Mouse (Mus musculus) CD8-positive naive resting alpha-beta T cell, adult 2 months (primary cell): ENCODE results near the gene Slc9a9.

Experiments
- DNase-seq, 2 experiments: peaks; one replicate each; pipeline ENCODE4 v3.0.0; 2022; ENCODE audit warnings: low read depth in 2 of 2, low spot score in 2 of 2

The Slc9a9 gene

DNA sequence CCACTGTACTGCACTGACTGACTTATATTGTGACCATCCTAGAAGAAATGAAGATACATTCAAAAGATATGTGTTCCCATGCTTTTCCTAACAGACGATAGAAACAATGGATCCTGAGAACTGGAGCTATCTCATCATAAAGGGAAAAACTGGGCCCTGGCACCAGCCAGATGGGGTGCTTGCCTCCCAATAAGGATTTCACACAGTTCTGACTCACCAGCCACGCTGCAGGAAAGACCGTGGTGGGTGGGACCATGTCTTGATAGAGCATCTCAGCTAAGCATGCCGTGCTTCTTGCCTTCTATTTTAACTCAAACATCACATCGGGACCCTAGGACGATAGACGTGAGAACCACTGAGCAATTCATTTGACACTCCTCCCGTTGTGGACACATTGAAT is 60.7 kb downstream of the Slc9a9 start:
- DNase-seq, result no peak

DNA sequence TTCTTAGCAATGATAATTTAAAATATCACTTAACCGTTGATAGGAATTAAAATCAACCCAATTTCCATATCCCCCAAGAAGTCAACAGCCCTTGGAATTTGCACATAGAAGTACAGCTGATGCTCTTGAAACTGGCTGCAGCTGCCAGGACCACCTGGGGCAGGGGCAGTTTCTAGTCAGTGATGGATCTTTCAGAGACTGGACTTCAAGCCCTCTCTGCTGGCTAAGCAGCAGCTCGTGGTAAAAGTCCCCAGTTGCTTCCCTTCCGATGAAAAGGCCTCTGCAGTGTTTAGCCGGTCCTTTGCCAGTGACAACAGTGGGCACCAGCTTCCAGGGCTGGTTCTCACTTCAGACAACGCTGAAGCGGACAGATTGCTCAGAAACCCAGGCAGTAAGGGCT is 62.4 kb downstream of the Slc9a9 start:
- no peak for DNase-seq

DNA sequence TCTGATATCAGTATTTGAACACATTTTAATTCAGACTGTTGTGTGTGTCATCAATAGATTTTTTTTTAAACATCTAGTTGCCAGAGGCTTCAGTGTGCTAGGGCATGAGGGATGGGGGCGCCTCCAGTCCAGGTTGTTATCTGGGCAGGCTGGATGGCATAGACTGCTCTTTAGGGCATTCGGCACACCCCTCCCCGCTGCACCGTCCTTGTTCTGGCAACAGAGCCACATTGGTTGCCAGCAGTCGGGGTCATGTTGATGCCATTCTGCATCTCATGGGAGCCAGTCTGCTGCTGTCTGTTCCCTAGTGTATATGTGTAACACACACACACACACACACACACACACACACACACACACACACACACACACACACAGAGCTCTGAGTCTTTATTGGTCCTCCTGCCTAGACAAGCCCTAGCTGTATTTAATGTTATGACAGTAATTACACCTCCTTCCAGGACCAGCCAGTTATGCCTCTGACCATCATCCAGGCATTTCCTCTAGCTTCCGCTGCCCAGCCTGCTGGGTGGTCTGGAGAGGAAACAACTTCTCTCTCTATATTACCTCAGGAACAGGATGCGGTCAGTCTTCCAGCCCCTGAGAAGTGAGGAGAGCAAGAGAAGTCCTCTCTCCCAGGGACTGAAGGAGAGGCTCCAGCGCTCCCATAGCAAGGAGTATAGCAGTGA is 63.0 kb downstream of the Slc9a9 start:
- DNase-seq, result no peak

DNA sequence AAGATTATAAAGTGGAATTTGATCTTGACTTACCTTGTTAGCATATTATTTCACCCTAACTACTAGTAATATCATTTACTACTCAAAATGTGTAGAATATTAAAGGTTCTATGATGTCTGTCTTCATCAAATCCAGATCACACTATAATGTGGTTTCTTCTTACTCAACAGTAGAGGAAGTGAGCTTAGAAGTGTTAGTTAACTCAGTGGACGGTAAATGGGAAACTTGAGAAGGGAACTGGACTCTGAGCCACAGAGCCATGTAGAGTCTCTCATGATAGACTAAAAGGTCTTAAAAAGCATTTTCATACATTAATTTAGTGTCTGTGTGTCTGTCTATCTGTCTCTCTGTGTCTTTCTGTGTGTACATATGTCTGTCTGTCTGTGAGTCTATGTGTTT is 64.6 kb downstream of the Slc9a9 start:
- no peak for DNase-seq

DNA sequence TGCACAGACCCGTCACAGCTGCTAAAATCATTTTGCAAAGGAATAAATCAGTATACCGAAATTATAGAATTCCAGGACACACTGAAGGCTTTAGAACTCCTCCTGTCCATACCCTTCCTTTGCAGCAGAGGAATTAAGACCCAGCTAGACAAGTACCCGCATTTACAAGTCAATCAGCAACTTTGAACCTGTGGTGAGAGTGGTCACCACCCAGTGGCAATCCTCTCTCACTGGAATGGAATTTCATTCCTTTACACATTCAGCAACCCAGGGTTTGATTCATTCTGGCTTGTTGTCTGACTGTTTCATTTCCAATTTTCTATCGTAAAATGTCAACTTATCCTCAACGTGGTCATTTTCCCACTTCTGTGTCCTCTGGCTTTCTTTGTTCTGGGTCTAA is 67.5 kb downstream of the Slc9a9 start:
- no peak for DNase-seq

DNA sequence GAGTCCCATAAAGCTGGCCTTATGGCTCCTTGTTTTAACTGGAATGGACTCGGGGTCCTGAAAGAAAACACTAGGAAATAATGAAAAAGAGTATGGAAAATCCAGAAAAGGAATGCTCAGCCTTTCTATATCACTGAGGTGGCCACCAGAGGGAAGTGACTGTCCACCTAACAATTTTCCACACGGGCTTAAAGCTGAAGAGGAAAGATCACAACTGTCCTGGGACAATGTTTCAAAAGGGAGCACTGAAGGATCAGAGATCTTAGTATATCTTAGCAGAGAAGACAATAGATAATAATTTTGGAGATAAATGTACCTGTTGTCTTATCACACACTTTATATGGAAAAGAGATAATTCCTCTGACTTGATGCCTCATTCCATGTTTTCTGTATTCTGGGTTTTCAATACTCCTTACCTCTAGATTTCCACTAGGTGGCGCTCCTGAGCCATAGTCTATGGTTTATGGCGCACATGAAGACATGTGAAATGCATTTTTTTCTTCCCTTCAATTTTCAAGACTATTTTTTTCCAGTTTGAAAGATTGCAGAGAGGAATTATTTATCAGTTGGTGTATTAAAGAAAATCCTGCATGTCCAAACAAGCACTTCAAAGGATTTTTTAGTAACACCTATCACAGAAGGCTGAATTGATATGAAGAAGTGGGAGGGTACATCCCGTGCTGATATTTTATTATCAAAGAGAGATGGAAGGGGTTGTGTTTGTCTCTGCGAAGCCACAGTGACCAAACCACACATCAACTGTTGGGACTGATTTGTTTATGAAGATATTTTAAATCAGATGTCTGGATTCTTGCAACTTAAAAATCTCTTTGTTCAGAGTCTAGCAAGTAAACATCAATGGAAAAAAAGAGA is 69.1 kb downstream of the Slc9a9 start:
- peak; percentile 37 to 51 for DNase-seq

DNA sequence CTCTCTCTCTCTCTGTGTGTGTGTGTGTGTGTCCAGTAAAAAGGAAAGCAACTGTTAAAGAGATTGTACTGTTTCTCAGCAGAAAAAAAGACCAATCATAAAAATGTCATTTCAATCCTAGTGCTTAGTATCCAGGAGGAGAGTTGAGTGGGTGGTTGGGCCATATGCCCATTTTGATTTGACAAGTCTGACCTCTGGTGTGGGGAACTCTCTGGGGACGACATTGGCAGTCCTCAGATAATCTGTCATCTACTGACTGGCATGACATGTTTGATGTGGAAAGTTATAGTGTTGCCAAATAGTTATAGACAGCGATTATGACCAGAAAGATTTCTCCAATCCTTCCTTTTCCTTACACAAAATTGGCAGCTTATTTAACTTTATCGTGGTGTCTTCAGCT is 71.1 kb downstream of the Slc9a9 start:
- DNase-seq, result no peak

DNA sequence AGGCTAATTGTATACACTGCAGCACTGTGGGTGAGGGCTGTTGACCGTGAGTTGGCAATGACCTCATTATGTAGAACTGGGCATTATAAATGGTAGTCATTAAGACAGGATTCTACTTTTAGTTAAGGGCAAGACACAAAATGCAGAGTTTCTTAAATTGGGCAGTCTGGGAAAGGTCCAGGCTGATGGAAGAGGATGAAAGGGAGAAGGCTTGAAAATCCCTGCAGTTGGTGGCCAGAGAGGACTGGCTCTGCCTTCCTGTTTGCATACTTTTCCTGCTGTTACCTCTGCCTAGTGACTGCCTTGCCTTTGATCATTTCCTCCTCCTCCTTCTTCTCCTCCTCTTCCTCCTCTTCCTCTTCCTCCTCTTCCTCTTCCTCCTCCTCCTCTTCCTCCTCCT is 73.6 kb downstream of the Slc9a9 start:
- DNase-seq, result no peak

DNA sequence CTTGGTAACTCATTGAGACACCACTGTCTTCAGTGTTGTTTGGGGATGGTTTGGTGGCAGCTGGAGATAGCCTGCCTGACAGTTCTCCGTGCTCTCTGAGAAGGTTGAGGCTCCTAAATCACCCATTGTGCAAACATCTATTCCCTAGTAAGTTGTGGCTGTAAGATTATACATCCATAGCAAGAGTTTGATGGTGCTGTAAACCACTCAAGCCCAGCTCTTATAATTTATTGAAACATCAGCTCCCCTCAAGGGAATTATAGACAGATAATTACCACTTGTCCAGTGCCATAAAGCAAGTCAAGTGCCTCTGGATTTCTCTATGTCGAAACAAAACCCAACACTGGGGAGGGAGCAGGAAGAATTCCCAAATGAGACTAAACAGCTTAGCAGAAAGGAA is 78.8 kb downstream of the Slc9a9 start:
- DNase-seq, result no peak

DNA sequence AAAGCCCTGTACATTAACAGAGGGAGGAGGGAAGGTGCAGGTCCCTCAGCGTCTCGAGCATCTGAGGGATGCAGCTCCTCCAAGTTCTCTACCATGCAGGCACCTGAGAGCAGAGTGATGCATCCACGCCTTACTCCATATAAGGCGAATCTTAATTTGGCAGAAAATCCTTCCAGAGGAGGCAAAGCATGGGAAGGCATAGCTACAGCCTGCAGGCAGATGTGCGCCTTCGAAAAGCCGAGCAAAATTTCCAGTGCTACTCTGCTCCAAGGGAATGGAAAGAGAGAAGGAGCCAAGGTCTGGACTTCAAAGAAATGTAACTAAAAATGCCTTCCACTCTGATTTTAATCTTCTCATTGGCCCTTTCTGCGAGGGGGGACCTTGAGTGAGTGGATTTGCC is 80.5 kb downstream of the Slc9a9 start:
- no peak for DNase-seq

DNA sequence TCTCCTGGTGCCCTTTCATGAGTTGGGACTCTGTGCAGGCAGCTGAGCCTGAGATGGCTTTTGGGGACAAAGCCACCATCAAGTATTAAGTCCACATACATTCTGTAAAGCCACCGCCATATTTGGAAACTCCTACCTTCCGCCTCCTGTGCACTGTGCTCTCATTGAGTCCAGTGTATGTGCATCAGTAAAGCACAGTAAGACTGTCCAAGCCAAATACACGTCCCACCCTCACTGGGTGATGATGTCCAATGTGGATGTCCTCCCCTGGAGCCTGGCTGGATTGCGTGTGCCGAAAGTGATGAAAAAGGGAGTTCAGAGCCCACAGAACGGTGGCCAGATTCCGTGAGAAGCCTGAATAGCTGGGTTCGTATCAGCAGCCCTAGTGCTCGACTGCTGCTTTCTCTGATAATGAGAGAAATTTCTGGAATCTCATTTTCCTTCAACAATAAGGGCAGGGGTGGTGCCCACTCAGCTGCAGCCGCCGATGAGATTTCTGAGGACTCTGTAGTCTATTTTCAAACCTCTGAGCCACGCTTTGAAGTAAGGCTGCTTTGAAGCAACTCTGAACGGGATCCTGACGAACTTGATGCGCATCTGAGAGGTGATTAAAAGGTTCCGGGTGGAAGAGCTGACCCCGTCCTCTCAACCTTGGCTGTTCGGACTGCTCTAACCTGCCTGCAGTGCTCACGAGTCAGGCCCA is 81.4 kb downstream of the Slc9a9 start:
- DNase-seq, result no peak

DNA sequence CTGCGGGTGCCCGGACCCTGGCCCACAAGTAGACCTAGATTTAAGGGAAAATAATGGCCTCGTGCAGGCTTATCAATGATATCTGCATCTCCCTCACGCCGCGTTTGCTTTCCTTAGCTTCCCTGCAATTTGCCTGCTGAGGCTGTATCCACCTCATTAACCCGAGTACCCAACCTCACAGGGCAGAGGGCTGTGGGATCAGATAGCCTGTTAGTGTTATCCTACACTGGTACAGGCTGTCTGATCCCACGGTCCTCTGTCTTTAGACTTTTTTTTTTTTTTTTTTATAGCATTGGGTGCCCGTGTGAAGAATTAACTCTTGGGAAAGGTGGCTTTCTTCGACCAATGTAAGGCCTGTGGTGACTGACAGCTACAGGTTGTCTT is 81.9 kb downstream of the Slc9a9 start:
- no peak for DNase-seq

DNA sequence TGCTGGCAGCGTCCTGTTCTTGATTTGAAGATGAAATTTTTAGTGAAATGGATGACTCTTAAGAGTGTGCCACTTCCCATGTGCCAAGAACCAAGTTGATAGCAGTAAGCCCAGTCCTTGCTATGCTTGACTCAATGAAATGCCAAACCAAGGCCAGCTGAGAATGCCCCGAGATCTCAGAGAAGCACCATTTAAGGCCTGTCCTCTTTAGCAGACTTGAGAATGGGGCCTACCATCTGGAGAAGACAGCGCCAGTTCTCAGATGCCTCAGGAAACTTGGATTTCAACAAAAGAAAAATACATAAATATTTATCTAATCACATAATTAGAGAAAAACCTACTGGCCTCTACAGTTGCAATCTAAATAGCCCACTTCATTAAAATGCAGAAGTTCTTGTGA is 82.4 kb downstream of the Slc9a9 start:
- DNase-seq, result no peak

DNA sequence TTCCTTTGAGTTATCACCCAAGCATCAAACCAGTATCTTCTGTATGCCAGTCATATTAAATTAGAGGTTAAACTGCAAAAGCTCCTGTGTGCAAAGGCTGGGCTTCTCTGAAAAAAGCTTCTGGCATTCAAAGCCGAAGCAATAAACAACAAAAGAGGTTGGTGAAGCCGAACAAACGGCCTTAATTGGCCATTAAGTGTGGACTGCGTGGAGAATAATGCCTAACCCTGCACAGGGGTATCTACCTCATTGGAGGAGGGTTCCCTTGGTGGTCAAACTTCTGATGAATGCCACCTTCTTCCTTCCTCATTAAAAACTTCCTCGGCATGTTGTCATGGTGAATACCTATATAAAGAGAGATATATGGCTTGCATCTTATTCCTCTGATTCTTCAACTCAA is 90.2 kb downstream of the Slc9a9 start:
- no peak for DNase-seq

DNA sequence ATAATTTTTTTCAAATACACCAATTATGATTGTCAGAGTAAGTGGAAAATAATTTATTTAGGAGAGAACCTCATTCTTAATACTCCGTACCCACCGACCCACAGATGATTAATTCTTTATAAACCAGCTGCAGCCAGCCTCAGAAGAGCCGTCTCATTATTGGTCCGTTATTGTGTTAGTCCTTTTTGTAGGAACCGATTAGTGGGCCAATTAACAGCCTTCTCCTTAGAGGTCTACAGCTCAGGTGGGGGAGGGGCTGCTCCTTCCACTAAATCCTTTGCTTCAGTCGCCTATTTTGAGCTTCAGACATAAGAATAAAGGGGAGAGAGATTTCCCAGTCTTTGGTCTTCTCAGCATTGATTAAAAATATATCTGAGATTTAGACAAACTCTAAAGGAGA is 98.4 kb downstream of the Slc9a9 start:
- DNase-seq, result no peak

DNA sequence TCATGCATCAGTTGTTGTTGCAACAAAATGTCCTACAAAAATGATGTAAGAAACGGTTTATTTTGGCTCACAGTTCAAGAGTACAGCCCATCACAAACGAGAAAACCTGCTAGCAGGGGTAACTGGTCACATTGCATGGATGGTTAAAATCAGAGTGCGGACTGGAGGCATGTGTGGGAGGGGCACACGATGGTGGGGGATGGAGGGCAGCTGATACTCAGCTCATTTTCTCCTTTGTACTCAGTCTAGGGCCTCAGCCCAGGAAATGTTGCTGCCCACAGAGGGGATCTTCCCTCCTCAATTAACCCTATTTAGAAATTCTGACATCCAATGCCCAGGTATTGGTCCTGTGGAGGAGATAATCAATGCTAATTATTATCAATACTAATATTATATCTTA is 98.8 kb downstream of the Slc9a9 start:
- no peak for DNase-seq

DNA sequence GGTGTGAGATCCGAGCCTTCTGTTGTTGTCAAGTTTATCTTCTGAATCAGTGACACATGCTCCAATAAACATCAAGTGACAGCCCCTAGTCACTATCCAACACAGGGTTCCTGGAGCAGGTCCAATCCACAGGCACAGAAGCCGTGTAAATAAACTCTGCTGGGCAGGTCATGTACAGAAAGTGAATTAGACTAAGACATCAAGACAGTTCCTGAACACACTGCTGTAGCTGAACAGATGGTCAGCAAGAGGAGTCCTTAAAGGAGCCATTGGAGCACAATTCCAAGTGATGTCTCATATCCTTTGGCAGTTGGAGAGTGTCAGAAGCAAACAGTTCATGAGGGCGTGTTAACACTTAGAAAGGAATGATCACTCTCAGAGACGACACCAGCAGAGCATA is 103.6 kb downstream of the Slc9a9 start:
- DNase-seq, result no peak

DNA sequence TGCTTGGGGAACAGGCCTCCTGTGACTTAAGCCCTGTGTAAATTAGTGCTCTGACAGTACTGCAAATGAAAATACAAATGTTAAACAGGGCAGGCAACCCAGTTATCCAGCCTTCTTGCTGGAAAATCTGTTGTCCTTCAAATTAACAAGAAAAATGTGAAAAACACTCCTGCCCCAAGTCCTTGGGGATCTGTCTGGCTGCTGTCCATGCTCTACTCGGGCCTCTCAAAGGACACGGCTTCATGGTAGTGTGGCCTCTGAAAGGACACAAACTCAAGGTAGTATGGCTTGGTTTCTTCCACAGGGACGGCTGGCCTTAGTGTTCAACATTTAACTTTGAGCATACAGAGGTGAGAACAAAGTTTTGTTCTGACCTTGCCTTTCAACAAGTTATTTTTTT is 118.6 kb downstream of the Slc9a9 start:
- no peak for DNase-seq

DNA sequence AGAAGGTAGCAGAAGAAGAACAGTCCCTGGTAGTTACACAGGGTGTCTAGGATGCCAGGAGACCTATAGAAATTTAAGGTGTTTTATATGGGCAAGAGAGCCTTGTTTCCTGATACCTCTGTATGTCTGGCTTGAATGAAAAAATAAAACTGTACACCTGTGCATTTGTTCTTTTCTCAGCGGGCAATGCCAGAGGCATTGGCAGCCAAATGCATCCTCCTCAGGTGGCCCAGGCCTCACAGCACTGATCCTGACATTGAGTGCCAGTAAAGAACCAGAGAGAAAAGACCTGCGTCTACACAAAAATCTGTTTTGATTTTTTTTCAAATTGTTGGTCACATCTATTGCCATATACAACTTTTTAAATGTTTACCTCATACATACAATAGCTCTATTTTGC is 121.3 kb downstream of the Slc9a9 start:
- no peak for DNase-seq

DNA sequence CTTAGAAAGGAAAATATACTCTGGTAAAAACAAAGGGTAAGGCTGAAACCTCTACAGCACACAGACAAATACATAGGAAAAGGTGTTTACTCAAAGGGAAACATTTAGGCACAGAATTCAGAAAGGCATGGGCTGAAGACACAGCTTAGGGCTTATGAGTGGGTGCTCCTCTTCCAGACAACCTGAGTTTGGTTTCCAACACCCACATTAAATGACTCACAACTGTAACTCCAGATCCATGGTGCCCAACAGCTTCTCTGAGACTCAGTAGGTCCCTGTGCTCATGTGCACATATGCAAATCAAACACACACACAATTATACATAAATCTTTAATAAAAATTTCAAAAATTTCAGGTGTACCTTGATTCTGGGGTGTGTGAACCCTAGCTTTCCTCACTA is 133.4 kb downstream of the Slc9a9 start:
- DNase-seq, result no peak

DNA sequence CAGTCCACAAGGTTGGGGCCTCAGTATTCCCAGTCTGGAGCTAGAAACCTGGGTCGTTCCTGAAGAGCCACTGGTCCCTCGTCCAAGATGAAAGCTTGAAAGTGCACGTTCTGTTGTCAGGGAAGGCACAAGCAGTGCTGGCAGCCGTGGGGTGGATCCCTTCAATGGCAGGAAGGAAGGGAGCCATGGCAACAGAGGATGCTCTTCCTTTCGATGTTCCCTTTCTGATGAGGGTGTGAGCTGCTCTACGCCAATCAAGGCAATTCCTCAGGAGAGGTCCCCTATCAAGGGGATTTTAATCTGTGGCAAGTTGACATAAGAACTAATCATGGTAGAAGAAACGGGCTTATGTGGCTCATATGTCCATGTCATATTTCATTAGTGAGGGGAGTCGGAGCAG is 135.8 kb downstream of the Slc9a9 start:
- DNase-seq, result no peak

DNA sequence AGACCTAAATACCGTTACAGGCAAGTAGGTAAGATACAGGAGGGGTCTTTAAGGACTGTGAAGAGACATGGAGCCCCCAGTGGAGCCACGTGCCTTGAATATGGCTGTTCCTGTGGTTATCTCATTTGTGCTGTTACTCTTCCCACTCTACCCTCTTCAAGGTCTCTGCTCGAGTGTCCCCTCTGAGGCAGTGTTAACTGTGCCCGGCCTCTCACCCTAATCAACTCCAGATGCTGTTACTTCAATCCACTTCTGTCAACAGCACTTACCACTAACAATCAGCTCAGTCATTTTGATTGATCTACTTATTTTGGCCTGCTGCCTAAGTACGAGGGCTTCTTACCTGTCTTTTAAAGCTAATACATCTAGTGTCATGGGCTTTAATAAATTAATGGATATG is 145.8 kb downstream of the Slc9a9 start:
- DNase-seq, result no peak
